In the genomic region with DNA sequence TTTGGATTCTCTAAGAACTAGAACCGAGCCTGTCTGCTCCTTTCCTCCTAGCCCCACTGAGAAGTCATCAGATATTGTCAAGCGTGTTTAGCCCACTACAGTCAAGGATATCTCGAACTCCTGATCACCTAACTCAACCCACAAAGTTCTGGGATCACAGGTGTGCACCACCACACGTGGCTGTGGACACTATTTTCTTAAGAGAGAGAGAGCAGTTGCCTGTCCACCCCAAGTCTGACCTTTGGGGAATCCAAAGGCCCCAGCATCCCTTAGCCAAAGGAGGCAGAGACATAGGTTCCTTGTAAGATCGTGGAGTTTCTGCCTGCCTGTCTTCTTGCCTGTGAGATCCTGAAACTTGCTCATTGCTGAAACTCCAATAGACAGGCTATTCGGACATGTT, we compare ENCODE assay signal across 7 mouse cellular contexts. TPM values are rescaled to one million over a fixed set of nuclear protein-coding genes. Genes with fewer than 3 reads are reported as not detected.
DNase-seq lines count a peak whose midpoint lies in the region; ATAC-seq and TF ChIP-seq lines count a peak whose summit lies in the region.

No protein-coding gene starts in this region.

- H3K4me3 ChIP-seq in testis, adult 2 months (ENCODE audit: control insufficient read depth, low read depth, low read length), result peak overlapping the region; percentile 93
- H3K4me3 ChIP-seq in forebrain, postnatal 0 days (ENCODE audit: low read depth, low read length), result peak overlapping the region; percentile 76
- peak overlapping the region; percentile 96 for H3K4me3 ChIP-seq in liver, embryonic 12.5 days
- H3K4me3 ChIP-seq in stomach, embryonic 15.5 days (replicated peaks), result peak overlapping the region; percentile 74

- no peak for TF ChIP-seq POLR2A in testis, adult 2 months (IDR thresholded peaks at IDR 0.05; ENCODE audit: control insufficient read depth, low read depth, low read length)

- H3K36me3 ChIP-seq in testis, adult 2 months (ENCODE audit: control insufficient read depth, insufficient read depth, low read length), result no peaks in the 10 kb centered on the region; the same call in 1 of the 2 replicates
- H3K36me3 ChIP-seq in forebrain, postnatal 0 days (ENCODE audit: insufficient read depth), result peaks cover 20% of the 10 kb centered on the region
- H3K36me3 ChIP-seq in liver, embryonic 12.5 days, result peaks cover 36% of the 10 kb centered on the region
- peaks cover 26% of the 10 kb centered on the region for H3K36me3 ChIP-seq in stomach, embryonic 15.5 days

- peak; percentile 5 for ATAC-seq in forebrain, postnatal 0 days
- ATAC-seq in liver, embryonic 12.5 days, result no peak
- ATAC-seq in stomach, embryonic 15.5 days (ENCODE audit: insufficient read depth, low FRiP score, low read depth), result no peak

- peaks cover 8% of the 10 kb centered on the region for H3K4me1 ChIP-seq in testis, adult 2 months (ENCODE audit: control insufficient read depth, insufficient read depth, low read length)
- H3K4me1 ChIP-seq in forebrain, postnatal 0 days (ENCODE audit: insufficient read depth), result 0 out of 2 replicates have a peak, but pooled peaks cover 4% of the 10 kb centered on the region
- peaks cover 47% of the 10 kb centered on the region for H3K4me1 ChIP-seq in liver, embryonic 12.5 days
- peaks cover 4% of the 10 kb centered on the region; the same call in 1 of the 2 replicates for H3K4me1 ChIP-seq in stomach, embryonic 15.5 days

- H3K27ac ChIP-seq in testis, adult 2 months (ENCODE audit: control insufficient read depth, insufficient read depth, low read depth, low read length), result peak overlapping the region; percentile 73
- H3K27ac ChIP-seq in forebrain, postnatal 0 days (ENCODE audit: low read depth, low read length), result peak overlapping the region; percentile 91
- H3K27ac ChIP-seq in liver, embryonic 12.5 days, result no peak overlapping the region
- no peak overlapping the region for H3K27ac ChIP-seq in stomach, embryonic 15.5 days

- peak overlapping the region; percentile 96 for H3K9ac ChIP-seq in forebrain, postnatal 0 days
- H3K9ac ChIP-seq in liver, embryonic 12.5 days, result peak overlapping the region; percentile 18; the same call in 1 of the 2 replicates
- peak overlapping the region; percentile 20; the same call in 1 of the 2 replicates for H3K9ac ChIP-seq in stomach, embryonic 15.5 days

- no peaks in the 10 kb centered on the region for H3K9me3 ChIP-seq in forebrain, postnatal 0 days (ENCODE audit: low read length)
- no peaks in the 10 kb centered on the region for H3K9me3 ChIP-seq in liver, embryonic 12.5 days (replicated peaks)
- H3K9me3 ChIP-seq in stomach, embryonic 15.5 days, result no peaks in the 10 kb centered on the region

- no peak for DNase-seq in testis, postnatal 14 days (ENCODE audit: low spot score)
- DNase-seq in forebrain, postnatal 0 days, result no peak
- no peak for DNase-seq in spleen, postnatal 10 days (ENCODE audit: low spot score in 2 of 2)
- no peak for DNase-seq in c-Kit-positive CD71-positive TER-119-positive erythroid progenitor cells, embryonic 14.5 days (ENCODE audit: low spot score)

- H3K4me2 ChIP-seq in forebrain, postnatal 0 days (ENCODE audit: low read depth), result peak overlapping the region; percentile 72
- H3K4me2 ChIP-seq in liver, embryonic 12.5 days, result peak overlapping the region; percentile 80
- peak overlapping the region; percentile 58 for H3K4me2 ChIP-seq in stomach, embryonic 15.5 days

- WGBS in forebrain, postnatal 0 days, result 20% methylated on average over 6 of the region's 6 CpGs
- 29% methylated on average over 6 of the region's 6 CpGs for WGBS in liver, embryonic 12.5 days (ENCODE audit: insufficient replicate concordance)
- WGBS in stomach, embryonic 15.5 days, result 25% methylated on average over 6 of the region's 6 CpGs

- TF ChIP-seq CTCF in testis, adult 2 months (IDR thresholded peaks at IDR 0.05; ENCODE audit: control insufficient read depth, insufficient read depth, insufficient replicate concordance, low read depth, low read length), result no peak
- TF ChIP-seq CTCF in forebrain, postnatal 0 days (IDR thresholded peaks at IDR 0.05; ENCODE audit: low read depth), result no peak

- H3K27me3 ChIP-seq in testis, adult 2 months (ENCODE audit: control insufficient read depth, insufficient read depth, low read length), result no peaks in the 10 kb centered on the region
- no peaks in the 10 kb centered on the region for H3K27me3 ChIP-seq in forebrain, postnatal 0 days (ENCODE audit: insufficient read depth, low read length)
- peaks cover 2% of the 10 kb centered on the region; the same call in 1 of the 2 replicates for H3K27me3 ChIP-seq in liver, embryonic 12.5 days (replicated peaks)
- H3K27me3 ChIP-seq in stomach, embryonic 15.5 days (replicated peaks), result no peaks in the 10 kb centered on the region

RNA-seq across cellular contexts. Expression of a gene that starts 0.6 kb away (rescaled TPM):
- 252 and 253 TPM in 2 replicates for polyA plus RNA-seq in testis, adult 2 months (2012; rRNA removed)
- 428 and 702 TPM in 2 replicates for total RNA-seq in forebrain, postnatal 0 days (2014; rRNA removed)
- polyA plus RNA-seq in forebrain, postnatal 0 days (2015; fragmentation: Nextera tagmentation; extraction: Ambion mirVana), result 365 and 471 TPM in 2 replicates
- polyA plus RNA-seq in liver, embryonic 12.5 days (2016; fragmentation: Nextera tagmentation; extraction: Ambion mirVana), result 511 and 538 TPM in 2 replicates
- polyA plus RNA-seq in stomach, embryonic 15.5 days (2015; fragmentation: Nextera tagmentation; extraction: Ambion mirVana), result 421 and 487 TPM in 2 replicates

Comparison
In these comparisons a context has a peak if more than half of its experiments do, and no peak if none do; other contexts are left out.
1. H3K27ac ChIP-seq: peak in testis, adult 2 months (single experiment) and forebrain, postnatal 0 days (single experiment); none in liver, embryonic 12.5 days (single experiment) and stomach, embryonic 15.5 days (single experiment).
2. H3K9ac ChIP-seq: peak in every context shown above with its lines; median percentile 96 in forebrain, postnatal 0 days; 20 in stomach, embryonic 15.5 days; 18 in liver, embryonic 12.5 days.
3. Peak in every context shown above with its lines, with median percentiles within 50 percentile points of each other: H3K4me3 ChIP-seq and H3K4me2 ChIP-seq.